Mouse (Mus musculus): ENCODE data around the gene Nuak1. TPM values are rescaled to one million over a fixed set of nuclear protein-coding genes. Genes with fewer than 3 reads are reported as not detected.

Gene Nuak1
- total and polyA plus RNA-seq, 3 experiments, result 1.2 to 3.4 (median 1.6) TPM

DNA sequence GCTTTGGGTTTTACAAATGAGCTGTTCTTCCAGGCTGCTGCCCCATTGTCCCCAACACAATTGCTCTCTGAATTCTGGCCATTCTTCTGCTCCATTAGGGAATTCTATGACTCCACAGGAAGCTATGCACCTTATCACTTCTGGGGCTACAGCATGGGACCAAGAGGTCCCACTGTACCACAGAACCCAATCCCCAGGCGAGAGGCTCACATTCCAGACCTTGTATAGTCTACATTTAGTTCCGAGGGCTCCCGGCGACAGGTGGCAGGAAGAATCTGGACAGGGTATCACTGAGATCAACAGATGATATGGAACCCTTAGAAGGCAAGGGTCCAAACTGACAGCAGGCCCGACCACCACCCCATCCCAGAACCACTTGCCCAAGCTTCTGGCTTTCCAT, 50.7 kb downstream of the Nuak1 start:
- peaks cover 0 to 69% of the 10 kb centered on the region in 2 experiments; a peak in 2 of 4 replicates for H3K4me1 ChIP-seq (ENCODE audit: control insufficient read depth in 1 of 2, insufficient read depth in 2 of 2)
- in situ Hi-C loops (cut with MboI; ENCODE audit: low pct_ligation_motif_present, low pct_unique_long_range_greater_than_20kb, low sequenced_read_pairs) (no loop called here), dilution Hi-C loops (cut with MboI; ENCODE audit: extremely low pct_ligation_motif_present, extremely low pct_unique_long_range_greater_than_20kb, low sequenced_read_pairs) (no loop called here)
- no peak overlapping the region for H3K9ac ChIP-seq (ENCODE audit: insufficient read depth, low read depth)
- H3K79me2 ChIP-seq (replicated peaks; ENCODE audit: control insufficient read depth, extremely low read depth, insufficient read depth, poor library complexity, severe bottlenecking), result no peaks in the 10 kb centered on the region
- no peak overlapping the region for H3K4me3 ChIP-seq (replicated peaks in 1 of 3; ENCODE audit: low read depth in 2 of 3, low read length in 2 of 3, poor library complexity in 1 of 3)
- TF ChIP-seq CTCF (conservative IDR thresholded peaks at IDR 0.05 in 1 of 2, IDR thresholded peaks at IDR 0.05 in 1 of 2; ENCODE audit: low read depth in 2 of 2, low read length in 2 of 2) (no peak), NRF1 (IDR thresholded peaks at IDR 0.05; ENCODE audit: low read depth, low read length) (no peak), MEF2A (IDR thresholded peaks at IDR 0.05; ENCODE audit: borderline replicate concordance, low read depth, low read length) (no peak), CHD1 (IDR thresholded peaks at IDR 0.05; ENCODE audit: low read depth, low read length) (no peak), MAZ (IDR thresholded peaks at IDR 0.05; ENCODE audit: low read depth, low read length) (no peak), CHD2 (IDR thresholded peaks at IDR 0.05; ENCODE audit: low read length) (no peak), MAX (IDR thresholded peaks at IDR 0.05; ENCODE audit: low read length) (no peak), USF2 (conservative IDR thresholded peaks at IDR 0.05; ENCODE audit: low read depth, low read length) (no peak), MXI1 (IDR thresholded peaks at IDR 0.05; ENCODE audit: low read depth, low read length) (no peak), EP300 (IDR thresholded peaks at IDR 0.05; ENCODE audit: low read length) (no peak)
- no peaks in the 10 kb centered on the region for H3K27me3 ChIP-seq (replicated peaks)
- peaks cover 0 to 62% of the 10 kb centered on the region in 2 experiments for H3K36me3 ChIP-seq (replicated peaks in 1 of 2; ENCODE audit: control insufficient read depth in 1 of 2, insufficient read depth in 1 of 2, low read length in 1 of 2)
- no peak overlapping the region for H3K27ac ChIP-seq (ENCODE audit: insufficient read depth, low read depth)
- no peak for DNase-seq (ENCODE audit: extremely low read depth)
- no peak overlapping the region for H3K4me2 ChIP-seq (ENCODE audit: insufficient read depth, low read depth, poor library complexity, severe bottlenecking)
- no peaks in the 10 kb centered on the region for H3K9me3 ChIP-seq (replicated peaks; ENCODE audit: low read length)

DNA sequence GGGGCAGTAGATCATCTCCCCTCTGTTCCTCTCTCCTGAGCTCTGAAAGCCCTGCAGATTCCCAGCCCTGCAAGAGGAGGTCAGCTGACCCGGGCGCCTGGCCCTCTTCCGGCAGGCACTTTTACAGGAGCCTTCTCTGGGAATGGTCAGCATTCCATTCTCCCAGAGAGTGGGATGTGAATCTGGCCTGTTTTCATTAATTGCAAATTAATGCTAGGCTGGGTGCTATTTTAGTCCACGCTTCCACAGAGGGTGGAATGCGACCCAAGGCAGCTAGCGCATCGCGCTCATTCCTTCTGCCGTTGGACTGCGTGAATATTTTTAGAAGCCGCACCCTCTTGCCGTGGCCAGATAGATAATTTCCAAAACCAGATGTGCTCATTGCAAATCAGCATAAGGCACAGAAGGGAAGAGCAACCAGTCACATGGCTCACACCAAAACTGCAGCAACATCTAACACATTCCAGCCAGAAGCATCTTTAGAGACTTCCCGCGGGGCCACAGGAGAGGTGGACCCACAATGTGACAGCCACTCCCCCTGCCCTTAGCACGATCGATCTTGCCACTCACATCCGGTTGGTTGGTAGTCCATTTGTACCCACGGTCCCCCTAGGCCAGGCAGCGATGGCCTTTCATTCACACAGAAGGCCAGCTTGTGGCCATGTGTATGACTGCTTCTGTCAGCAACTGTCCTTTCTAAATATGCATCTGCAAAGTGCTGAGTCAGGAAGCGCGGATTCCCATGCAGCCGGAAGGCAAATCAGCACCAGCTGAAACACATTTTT, 51.8 kb downstream of the Nuak1 start:
- Histone ChIP-seq H3K79me2 (replicated peaks; ENCODE audit: control insufficient read depth, extremely low read depth, insufficient read depth, poor library complexity, severe bottlenecking) (no peaks in the 10 kb centered on the region), H3K27me3 (replicated peaks) (no peaks in the 10 kb centered on the region), H3K27ac (ENCODE audit: insufficient read depth, low read depth) (no peak overlapping the region), H3K4me2 (ENCODE audit: insufficient read depth, low read depth, poor library complexity, severe bottlenecking) (no peak overlapping the region), H3K4me1 (ENCODE audit: control insufficient read depth in 1 of 2, insufficient read depth in 2 of 2) (peaks cover 0 to 80% of the 10 kb centered on the region in 2 experiments; a peak in 2 of 4 replicates), H3K9me3 (replicated peaks; ENCODE audit: low read length) (no peaks in the 10 kb centered on the region), H3K4me3 (replicated peaks in 1 of 3; ENCODE audit: low read depth in 2 of 3, low read length in 2 of 3, poor library complexity in 1 of 3) (no peak overlapping the region), H3K36me3 (replicated peaks in 1 of 2; ENCODE audit: control insufficient read depth in 1 of 2, insufficient read depth in 1 of 2, low read length in 1 of 2) (peaks cover 0 to 51% of the 10 kb centered on the region in 2 experiments), H3K9ac (ENCODE audit: insufficient read depth, low read depth) (no peak overlapping the region)
- no peak for DNase-seq (ENCODE audit: extremely low read depth)
- TF ChIP-seq RAD21 (IDR thresholded peaks at IDR 0.05; ENCODE audit: low read depth, low read length) (no peak), E2F4 (IDR thresholded peaks at IDR 0.05; ENCODE audit: insufficient replicate concordance, low read depth, low read length) (no peak), SMC3 (IDR thresholded peaks at IDR 0.05; ENCODE audit: low read depth, low read length) (no peak), KAT2A (IDR thresholded peaks at IDR 0.05; ENCODE audit: insufficient replicate concordance, low read length) (no peak), USF1 (IDR thresholded peaks at IDR 0.05; ENCODE audit: low read depth, low read length) (no peak), ZC3H11A (IDR thresholded peaks at IDR 0.05; ENCODE audit: low read depth, low read length) (no peak), MAFK (IDR thresholded peaks at IDR 0.05; ENCODE audit: insufficient replicate concordance, low read length) (0 out of 2 replicates have a peak, but pooled peaks have one; percentile 35), MYC (IDR thresholded peaks at IDR 0.05; ENCODE audit: low read depth, low read length) (no peak)
- in situ Hi-C loops (cut with MboI; ENCODE audit: low pct_ligation_motif_present, low pct_unique_long_range_greater_than_20kb, low sequenced_read_pairs), result no loop called here
- dilution Hi-C loops (cut with MboI; ENCODE audit: extremely low pct_ligation_motif_present, extremely low pct_unique_long_range_greater_than_20kb, low sequenced_read_pairs), result no loop called here

Data from CH12.LX (cell line).